Mouse (Mus musculus): ENCODE data around the gene Fras1. TPM values are rescaled to one million over a fixed set of nuclear protein-coding genes. Genes with fewer than 3 reads are reported as not detected.

Gene Fras1
- polyA plus RNA-seq, 1 experiment = not detected

DNA sequence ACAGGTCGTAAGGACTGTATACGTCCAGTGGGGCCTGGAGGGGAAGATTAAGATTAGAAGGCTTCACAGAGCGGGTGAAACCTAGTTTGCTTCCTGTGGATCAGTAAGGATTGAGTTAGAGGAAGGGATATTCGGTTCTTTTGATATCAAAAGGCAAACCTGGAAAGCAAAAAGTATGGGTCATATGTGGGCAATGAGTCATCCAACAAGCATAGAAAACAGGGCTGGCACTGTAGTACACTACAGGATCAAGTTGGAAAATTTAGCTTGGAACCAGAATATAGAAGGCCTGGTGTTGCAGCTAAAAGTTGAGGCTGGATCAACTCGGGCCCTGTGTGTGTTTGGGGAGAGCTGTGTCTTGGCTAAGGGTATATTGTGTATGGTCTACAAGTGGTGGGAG, 246.9 kb downstream of the Fras1 start:
- Histone ChIP-seq H3K4me3 (ENCODE audit: insufficient read depth, low read length) (no peak overlapping the region), H3K4me1 (ENCODE audit: control insufficient read depth, insufficient read depth, low read length) (peaks cover 8% of the 10 kb centered on the region), H3K27ac (ENCODE audit: insufficient read depth, low read depth, low read length) (no peak overlapping the region)
- TF ChIP-seq CTCF (IDR thresholded peaks at IDR 0.05; ENCODE audit: low read depth, low read length) (no peak), POLR2A (IDR thresholded peaks at IDR 0.05; ENCODE audit: borderline replicate concordance, low read depth, low read length) (no peak)

DNA sequence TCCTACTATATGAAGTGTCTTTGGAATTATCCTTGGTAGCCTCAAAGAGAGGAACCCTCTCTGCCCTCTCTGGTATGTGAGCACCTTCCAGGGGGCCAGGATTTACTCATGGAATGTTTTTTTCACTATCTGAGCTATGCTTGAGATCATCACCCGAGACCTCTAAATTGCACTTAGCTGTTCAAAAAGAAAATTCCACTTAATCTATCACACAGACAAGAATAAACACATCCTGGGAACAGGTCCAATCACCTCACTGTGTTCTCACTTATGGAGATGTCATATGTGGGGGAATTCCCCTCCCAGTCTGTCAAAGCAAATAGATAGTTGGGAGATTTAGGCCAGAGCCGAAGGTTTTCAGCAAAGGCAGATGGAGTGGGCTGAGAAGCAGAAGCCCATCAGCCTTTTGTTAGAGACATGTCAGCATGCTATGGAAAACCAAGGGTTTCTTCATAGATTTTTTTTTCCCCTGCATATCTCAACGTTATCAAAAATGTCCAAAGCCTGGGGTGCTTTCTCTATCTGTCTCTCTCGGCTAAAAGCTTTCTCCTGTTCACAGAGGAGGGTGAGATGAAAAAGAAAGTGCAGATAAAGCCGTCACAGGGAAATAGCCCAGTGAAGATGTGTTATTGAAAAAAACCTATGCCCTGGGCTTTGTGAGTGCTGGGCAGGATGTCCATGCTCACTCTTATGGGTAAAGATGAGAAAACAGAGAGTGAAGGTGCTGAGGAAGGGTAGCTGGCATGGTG, 249.0 kb downstream of the Fras1 start:
- Histone ChIP-seq H3K27ac (ENCODE audit: insufficient read depth, low read depth, low read length) (no peak overlapping the region), H3K4me3 (ENCODE audit: insufficient read depth, low read length) (no peak overlapping the region), H3K4me1 (ENCODE audit: control insufficient read depth, insufficient read depth, low read length) (peaks cover 19% of the 10 kb centered on the region)
- TF ChIP-seq CTCF (IDR thresholded peaks at IDR 0.05; ENCODE audit: low read depth, low read length) = no peak
- no peak for TF ChIP-seq POLR2A (IDR thresholded peaks at IDR 0.05; ENCODE audit: borderline replicate concordance, low read depth, low read length)

DNA sequence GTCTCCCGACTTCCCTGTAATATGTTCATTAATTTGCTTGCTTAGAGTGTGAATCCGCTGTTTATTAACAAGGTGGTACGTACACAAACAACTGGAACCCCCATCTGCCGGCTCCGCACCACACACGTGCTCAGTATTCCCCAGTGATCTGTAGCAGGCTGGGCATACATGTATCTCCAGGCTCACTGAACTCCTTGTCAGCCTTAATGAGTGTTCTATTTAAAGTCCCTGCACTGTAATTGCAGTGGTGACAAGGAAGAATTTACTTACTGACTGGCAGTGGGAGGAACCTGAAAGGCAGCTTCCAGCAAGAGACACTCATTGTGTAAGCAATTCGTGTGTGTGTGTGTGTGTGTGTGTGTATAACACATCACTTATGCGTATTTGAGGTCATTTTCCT, 256.1 kb downstream of the Fras1 start:
- H3K4me3 ChIP-seq (ENCODE audit: insufficient read depth, low read length) = no peak overlapping the region
- H3K27ac ChIP-seq (ENCODE audit: insufficient read depth, low read depth, low read length) = no peak overlapping the region
- peaks cover 11% of the 10 kb centered on the region for H3K4me1 ChIP-seq (ENCODE audit: control insufficient read depth, insufficient read depth, low read length)
- no peak for TF ChIP-seq CTCF (IDR thresholded peaks at IDR 0.05; ENCODE audit: low read depth, low read length)
- TF ChIP-seq POLR2A (IDR thresholded peaks at IDR 0.05; ENCODE audit: borderline replicate concordance, low read depth, low read length) = no peak

DNA sequence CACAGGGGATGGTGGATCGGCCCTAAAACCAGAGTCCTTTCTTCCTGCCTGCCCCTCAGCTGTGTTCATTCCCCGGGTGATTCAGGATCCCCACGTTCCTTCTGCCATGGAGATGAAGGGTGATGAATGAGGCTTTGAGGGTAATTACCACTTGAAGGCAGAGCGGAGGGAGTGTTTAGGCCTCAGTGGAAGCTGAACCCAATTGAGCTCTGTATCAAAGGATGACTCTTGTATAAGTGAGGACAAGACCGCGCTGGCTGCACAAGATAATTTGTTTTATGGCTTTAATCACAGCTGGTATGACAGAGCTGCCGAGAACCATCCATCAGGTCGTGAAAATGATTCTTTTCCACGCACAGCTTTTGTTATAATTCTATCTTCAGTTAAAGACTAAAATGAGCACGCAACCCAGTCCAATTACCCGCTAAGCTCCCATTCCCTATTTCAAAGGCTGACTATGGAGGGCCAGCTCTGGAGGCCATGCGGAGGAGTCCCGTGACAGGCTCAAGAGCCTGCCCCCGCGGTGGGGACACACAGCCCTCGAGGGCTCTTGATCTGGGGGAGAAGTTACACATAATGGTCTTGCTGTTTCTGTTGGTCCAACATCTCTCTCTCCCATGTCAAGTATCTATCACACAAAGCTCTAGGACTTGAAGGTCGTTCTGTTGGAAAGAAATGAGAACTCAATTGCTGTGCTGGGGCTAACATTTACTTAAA, 261.5 kb downstream of the Fras1 start:
- no peak overlapping the region for H3K27ac ChIP-seq (ENCODE audit: insufficient read depth, low read depth, low read length)
- no peak overlapping the region for H3K4me3 ChIP-seq (ENCODE audit: insufficient read depth, low read length)
- no peak for TF ChIP-seq POLR2A (IDR thresholded peaks at IDR 0.05; ENCODE audit: borderline replicate concordance, low read depth, low read length)
- no peak for TF ChIP-seq CTCF (IDR thresholded peaks at IDR 0.05; ENCODE audit: low read depth, low read length)
- H3K4me1 ChIP-seq (ENCODE audit: control insufficient read depth, insufficient read depth, low read length) = peaks cover 2% of the 10 kb centered on the region; the same call in 1 of the 2 replicates

DNA sequence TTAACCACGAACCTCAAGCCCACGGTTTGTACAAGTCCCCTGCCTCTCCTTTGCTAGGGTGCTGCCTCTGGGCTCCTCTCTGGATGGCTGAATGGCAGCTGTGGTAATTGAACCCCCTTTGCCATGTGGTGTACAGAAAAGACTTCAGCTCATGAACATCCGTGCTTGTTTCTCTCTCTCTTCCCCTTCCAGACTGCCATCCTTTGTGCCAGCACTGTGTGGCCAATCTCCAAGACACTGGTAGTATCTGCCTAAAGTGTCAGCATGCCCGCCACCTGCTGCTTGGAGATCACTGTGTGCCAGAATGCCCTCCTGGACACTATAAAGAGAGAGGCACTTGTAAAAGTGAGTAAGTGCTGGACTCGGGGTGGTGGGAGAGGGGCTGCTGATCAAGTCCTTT, 262.1 kb downstream of the Fras1 start:
- H3K4me1 ChIP-seq (ENCODE audit: control insufficient read depth, insufficient read depth, low read length) = peaks cover 2% of the 10 kb centered on the region; the same call in 1 of the 2 replicates
- no peak overlapping the region for H3K27ac ChIP-seq (ENCODE audit: insufficient read depth, low read depth, low read length)
- H3K4me3 ChIP-seq (ENCODE audit: insufficient read depth, low read length) = no peak overlapping the region
- no peak for TF ChIP-seq POLR2A (IDR thresholded peaks at IDR 0.05; ENCODE audit: borderline replicate concordance, low read depth, low read length)
- no peak for TF ChIP-seq CTCF (IDR thresholded peaks at IDR 0.05; ENCODE audit: low read depth, low read length)

DNA sequence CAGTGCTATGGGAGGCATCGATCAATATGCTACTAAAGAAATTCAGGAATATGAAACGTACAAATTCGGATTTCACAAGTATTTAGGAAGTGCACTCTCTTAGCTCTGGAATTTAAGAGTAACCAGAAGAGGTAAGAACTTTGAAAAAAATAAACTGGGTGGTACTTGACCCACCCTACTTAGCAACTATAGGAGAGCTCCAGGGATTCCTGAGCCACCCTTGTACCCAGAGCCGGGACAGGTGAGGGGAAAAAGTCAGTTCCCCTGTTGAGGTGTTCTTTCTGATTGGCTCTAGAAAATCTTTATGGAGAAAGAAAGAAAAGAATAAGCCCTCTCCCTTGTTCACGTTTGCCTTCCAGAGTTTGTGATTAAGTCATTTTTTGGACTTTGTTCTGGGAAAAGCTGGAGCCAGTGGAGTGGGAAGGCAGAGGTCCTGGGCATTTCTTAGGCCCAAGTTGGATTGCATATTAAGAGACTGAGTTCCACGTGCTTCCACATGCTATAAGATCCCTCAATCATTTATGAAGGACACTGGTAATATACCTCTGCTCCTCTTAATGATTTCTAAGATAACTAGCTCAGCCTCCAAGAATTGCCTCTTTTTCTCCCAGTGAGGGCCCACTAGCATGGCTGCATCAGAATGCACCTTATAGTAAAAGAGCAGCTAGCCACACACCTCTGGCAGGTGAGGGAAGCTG, 265.6 kb downstream of the Fras1 start:
- no peak for TF ChIP-seq CTCF (IDR thresholded peaks at IDR 0.05; ENCODE audit: low read depth, low read length)
- peaks cover 2% of the 10 kb centered on the region; the same call in 1 of the 2 replicates for H3K4me1 ChIP-seq (ENCODE audit: control insufficient read depth, insufficient read depth, low read length)
- no peak overlapping the region for H3K27ac ChIP-seq (ENCODE audit: insufficient read depth, low read depth, low read length)
- no peak overlapping the region for H3K4me3 ChIP-seq (ENCODE audit: insufficient read depth, low read length)

DNA sequence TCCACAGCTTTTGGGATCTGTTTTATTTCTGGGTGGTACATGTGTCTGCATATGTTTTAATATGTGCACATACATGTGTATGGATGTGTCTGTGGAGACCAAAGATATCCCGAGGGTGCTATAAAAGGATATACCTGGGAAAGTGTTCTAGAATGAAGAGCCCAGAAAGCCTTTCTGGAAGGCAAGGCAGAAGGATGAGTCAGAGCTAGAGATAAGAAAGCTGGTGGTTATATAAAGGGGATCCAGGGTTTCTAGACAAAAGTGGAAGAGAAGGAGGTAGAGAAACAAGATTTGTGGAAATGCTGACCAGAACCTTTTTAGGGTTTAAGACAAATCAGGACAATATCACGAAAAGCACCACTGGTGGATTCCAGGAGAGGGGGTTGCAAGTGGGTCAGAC, 267.5 kb downstream of the Fras1 start:
- no peak for TF ChIP-seq CTCF (IDR thresholded peaks at IDR 0.05; ENCODE audit: low read depth, low read length)
- H3K4me1 ChIP-seq (ENCODE audit: control insufficient read depth, insufficient read depth, low read length) = no peaks in the 10 kb centered on the region
- H3K4me3 ChIP-seq (ENCODE audit: insufficient read depth, low read length) = no peak overlapping the region

DNA sequence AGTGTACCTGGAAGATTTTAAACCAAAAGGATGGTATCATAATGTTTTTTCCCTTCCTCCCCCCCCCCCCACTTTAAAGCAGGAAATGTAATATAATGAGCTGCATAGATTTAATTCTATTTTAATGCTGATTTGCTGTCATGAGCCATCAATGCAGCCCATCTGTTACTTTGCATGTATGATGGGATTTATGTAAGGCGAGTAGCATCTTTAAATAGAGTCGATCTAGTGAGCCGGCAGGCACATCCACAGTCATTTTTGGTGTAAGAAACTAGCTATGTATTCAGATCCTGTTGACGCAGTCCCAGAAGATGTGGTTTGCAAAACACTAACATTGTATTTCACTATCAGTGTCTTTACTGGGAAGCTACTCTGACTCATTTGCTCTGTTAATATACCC, 301.9 kb downstream of the Fras1 start:
- no peaks in the 10 kb centered on the region for H3K4me1 ChIP-seq (ENCODE audit: control insufficient read depth, insufficient read depth, low read length)
- no peak overlapping the region for H3K4me3 ChIP-seq (ENCODE audit: insufficient read depth, low read length)
- no peak overlapping the region for H3K27ac ChIP-seq (ENCODE audit: insufficient read depth, low read depth, low read length)
- no peak for TF ChIP-seq POLR2A (IDR thresholded peaks at IDR 0.05; ENCODE audit: borderline replicate concordance, low read depth, low read length)
- TF ChIP-seq CTCF (IDR thresholded peaks at IDR 0.05; ENCODE audit: low read depth, low read length) = no peak

More for the DNA sequence above, 267.5 kb downstream of the Fras1 start:
- no peak overlapping the region for H3K27ac ChIP-seq (ENCODE audit: insufficient read depth, low read depth, low read length)

DNA sequence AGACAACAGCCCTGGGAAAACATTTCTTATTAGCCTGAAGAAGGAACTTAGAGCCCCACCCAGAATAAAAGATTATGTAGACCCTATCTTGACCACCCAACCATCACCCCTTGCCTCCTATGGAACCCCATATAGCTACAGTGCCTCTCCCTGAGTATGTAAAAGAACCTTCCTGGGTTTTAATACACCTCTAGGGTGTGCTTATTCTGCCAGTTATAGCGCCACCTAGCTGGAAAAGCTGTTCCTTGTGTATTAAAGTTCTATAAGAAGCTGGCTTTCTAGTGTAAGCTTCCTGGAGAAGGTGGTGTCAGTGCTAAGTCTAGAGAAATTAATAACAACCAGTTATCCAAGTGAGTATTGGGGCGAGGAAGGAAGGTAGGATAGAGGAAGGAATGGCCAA, 303.7 kb downstream of the Fras1 start:
- TF ChIP-seq POLR2A (IDR thresholded peaks at IDR 0.05; ENCODE audit: borderline replicate concordance, low read depth, low read length) (no peak), CTCF (IDR thresholded peaks at IDR 0.05; ENCODE audit: low read depth, low read length) (no peak)
- no peak overlapping the region for H3K27ac ChIP-seq (ENCODE audit: insufficient read depth, low read depth, low read length)
- no peaks in the 10 kb centered on the region for H3K4me1 ChIP-seq (ENCODE audit: control insufficient read depth, insufficient read depth, low read length)

DNA sequence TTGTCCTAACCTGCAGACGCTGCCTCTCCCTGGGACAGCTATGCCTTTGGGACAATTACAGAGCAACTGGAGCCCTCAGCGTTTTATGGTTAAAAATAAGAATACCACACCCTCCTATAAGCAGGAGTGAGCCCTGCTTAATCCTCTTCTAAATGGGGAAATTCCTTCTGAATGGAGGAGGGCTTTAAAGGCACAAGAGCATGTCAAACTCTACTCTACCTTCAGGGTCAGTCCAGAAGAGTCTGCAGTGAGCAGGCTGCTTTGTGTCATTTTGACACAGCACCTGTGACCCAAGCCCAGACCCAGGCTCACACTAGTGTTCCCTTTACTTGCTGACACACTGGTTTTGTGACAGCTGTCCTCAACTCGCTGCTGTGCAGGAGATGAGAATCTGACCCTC, 307.3 kb downstream of the Fras1 start:
- Histone ChIP-seq H3K4me3 (ENCODE audit: insufficient read depth, low read length) (no peak overlapping the region), H3K4me1 (ENCODE audit: control insufficient read depth, insufficient read depth, low read length) (no peaks in the 10 kb centered on the region), H3K27ac (ENCODE audit: insufficient read depth, low read depth, low read length) (no peak overlapping the region)
- no peak for TF ChIP-seq CTCF (IDR thresholded peaks at IDR 0.05; ENCODE audit: low read depth, low read length)
- TF ChIP-seq POLR2A (IDR thresholded peaks at IDR 0.05; ENCODE audit: borderline replicate concordance, low read depth, low read length) = no peak

More for the DNA sequence above, 303.7 kb downstream of the Fras1 start:
- H3K4me3 ChIP-seq (ENCODE audit: insufficient read depth, low read length) = no peak overlapping the region
